In the genomic region with DNA sequence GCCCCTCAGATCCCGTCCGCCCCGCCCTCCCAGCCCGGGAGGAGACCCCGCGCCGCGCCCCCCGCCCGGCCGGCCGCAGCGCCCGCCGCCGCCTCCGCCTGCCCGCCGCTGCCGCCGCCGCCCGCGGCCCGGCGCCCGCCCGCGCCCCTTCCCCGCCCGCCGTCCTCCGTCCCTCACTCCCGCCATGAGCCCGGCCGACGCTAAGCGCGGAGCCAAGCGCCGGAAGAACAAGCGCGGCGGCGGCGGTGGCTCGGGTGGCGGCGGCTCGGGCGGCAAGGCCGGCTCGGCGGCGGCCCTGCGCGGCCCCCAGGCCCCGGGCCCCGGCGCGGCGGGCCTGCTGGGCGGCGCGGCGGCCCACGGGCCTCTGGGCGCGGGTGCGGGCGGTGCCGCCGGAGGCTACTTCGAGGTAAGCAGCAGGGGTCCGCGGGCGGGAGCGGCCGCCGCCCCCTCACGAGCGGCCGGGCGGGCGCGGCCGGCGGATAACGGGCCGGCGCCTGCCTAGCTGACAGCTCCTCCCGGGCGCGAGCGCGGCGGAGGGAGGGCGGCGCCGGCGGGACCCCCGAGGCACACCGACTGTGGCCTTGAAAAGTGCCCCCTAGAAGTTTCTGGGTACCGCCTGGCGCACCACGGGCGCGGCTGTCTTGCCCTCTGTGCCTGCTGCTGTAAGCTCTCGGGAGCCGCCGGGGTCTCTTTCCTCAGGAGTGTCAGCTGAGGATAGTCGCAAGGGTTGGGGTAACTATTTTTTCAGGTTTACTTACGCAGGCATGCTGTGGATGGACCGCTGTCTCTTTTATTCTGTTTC, we compare ENCODE assay signal across 8 mouse cellular contexts. TPM values are rescaled to one million over a fixed set of nuclear protein-coding genes. Genes with fewer than 3 reads are reported as not detected.
DNase-seq lines count a peak whose midpoint lies in the region; ATAC-seq and TF ChIP-seq lines count a peak whose summit lies in the region.

No protein-coding gene starts in this region.

- 0 out of 2 replicates have a peak, but pooled peaks cover 2% of the 10 kb centered on the region for H3K4me1 ChIP-seq in embryonic fibroblast, embryonic 13.5 days (ENCODE audit: control insufficient read depth, insufficient read depth, low read length)
- peaks cover 27% of the 10 kb centered on the region for H3K4me1 ChIP-seq in heart, embryonic 12.5 days (replicated peaks)
- peaks cover 40% of the 10 kb centered on the region for H3K4me1 ChIP-seq in liver, embryonic 15.5 days (replicated peaks)
- H3K4me1 ChIP-seq in neural tube, embryonic 14.5 days (ENCODE audit: control insufficient read depth, insufficient read depth, low read length): peaks cover 19% of the 10 kb centered on the region

- peaks cover 4% of the 10 kb centered on the region for H3K36me3 ChIP-seq in C2C12 (ENCODE audit: control insufficient read depth, insufficient read depth)
- H3K36me3 ChIP-seq in heart, embryonic 12.5 days: peaks cover 3% of the 10 kb centered on the region; the same call in 1 of the 2 replicates
- H3K36me3 ChIP-seq in liver, embryonic 15.5 days (replicated peaks): no peaks in the 10 kb centered on the region
- H3K36me3 ChIP-seq in neural tube, embryonic 14.5 days (ENCODE audit: control insufficient read depth, insufficient read depth, low read length): no peaks in the 10 kb centered on the region

- peak; percentile 20 for ATAC-seq in heart, embryonic 12.5 days (ENCODE audit: insufficient number of reproducible peaks, low FRiP score)
- ATAC-seq in liver, embryonic 15.5 days (ENCODE audit: insufficient read depth): peak; percentile 11
- ATAC-seq in neural tube, embryonic 14.5 days (ENCODE audit: low read depth): no peak

- no peaks in the 10 kb centered on the region for H3K9me3 ChIP-seq in heart, embryonic 12.5 days (replicated peaks)
- no peaks in the 10 kb centered on the region for H3K9me3 ChIP-seq in liver, embryonic 15.5 days (replicated peaks)
- H3K9me3 ChIP-seq in neural tube, embryonic 14.5 days (ENCODE audit: control insufficient read depth, low read length): no peaks in the 10 kb centered on the region

- 8% methylated on average over 77 of the region's 114 CpGs for WGBS in heart, embryonic 12.5 days
- WGBS in liver, embryonic 15.5 days (ENCODE audit: insufficient replicate concordance): under 1% methylated on average over 82 of the region's 114 CpGs
- under 1% methylated on average over 55 of the region's 114 CpGs for WGBS in neural tube, embryonic 14.5 days

- H3K27me3 ChIP-seq in C2C12 (ENCODE audit: control insufficient read depth, insufficient read depth, insufficient read length): no peaks in the 10 kb centered on the region
- no peaks in the 10 kb centered on the region for H3K27me3 ChIP-seq in heart, embryonic 12.5 days (replicated peaks)
- H3K27me3 ChIP-seq in liver, embryonic 15.5 days: no peaks in the 10 kb centered on the region
- no peaks in the 10 kb centered on the region for H3K27me3 ChIP-seq in neural tube, embryonic 14.5 days (ENCODE audit: control insufficient read depth, insufficient read depth, low read length)

- peak overlapping the region; percentile 76 for H3K4me3 ChIP-seq in C2C12 (ENCODE audit: insufficient read depth, poor library complexity, severe bottlenecking)
- H3K4me3 ChIP-seq in embryonic fibroblast, embryonic 13.5 days (ENCODE audit: insufficient read depth, low read length): peak overlapping the region; percentile 99
- peak overlapping the region; percentile 97 for H3K4me3 ChIP-seq in heart, embryonic 12.5 days
- peak overlapping the region; percentile 87 for H3K4me3 ChIP-seq in liver, embryonic 15.5 days (replicated peaks)
- peak overlapping the region; percentile 89 for H3K4me3 ChIP-seq in neural tube, embryonic 14.5 days (ENCODE audit: low read depth, low read length)

- peaks cover 52% of the 10 kb centered on the region for H3K79me2 ChIP-seq in C2C12 (ENCODE audit: control insufficient read depth, insufficient read depth)

- H3K27ac ChIP-seq in embryonic fibroblast, embryonic 13.5 days (ENCODE audit: insufficient read depth, low read length): no peak overlapping the region
- H3K27ac ChIP-seq in heart, embryonic 12.5 days (ENCODE audit: poor library complexity, severe bottlenecking): peak overlapping the region; percentile 78
- H3K27ac ChIP-seq in liver, embryonic 15.5 days (replicated peaks): peak overlapping the region; percentile 79
- H3K27ac ChIP-seq in neural tube, embryonic 14.5 days (ENCODE audit: low read depth, low read length): peak overlapping the region; percentile 78

- no peak for TF ChIP-seq CTCF in C2C12 (IDR thresholded peaks at IDR 0.05; ENCODE audit: control insufficient read depth, insufficient read depth, insufficient read length)
- no peak for TF ChIP-seq CTCF in embryonic fibroblast, embryonic 13.5 days (IDR thresholded peaks at IDR 0.05; ENCODE audit: borderline replicate concordance, insufficient read depth, low read length)

- peak overlapping the region; percentile 64 for H3ac ChIP-seq in C2C12 (ENCODE audit: control insufficient read depth, insufficient read length, low read depth)

- DNase-seq in adrenal gland, postnatal 25 days: peak; percentile 36
- DNase-seq in kidney, postnatal 10 days: peak; percentile 58
- peak; percentile 67 for DNase-seq in thymus, postnatal 14 days

- peak overlapping the region; percentile 98 for H3K9ac ChIP-seq in heart, embryonic 12.5 days
- H3K9ac ChIP-seq in liver, embryonic 15.5 days: peak overlapping the region; percentile 83
- H3K9ac ChIP-seq in neural tube, embryonic 14.5 days (replicated peaks; ENCODE audit: low read depth, low read length): peak overlapping the region; percentile 98

- H3K79me3 ChIP-seq in C2C12 (ENCODE audit: low read depth): peaks cover 48% of the 10 kb centered on the region

- H3K4me2 ChIP-seq in heart, embryonic 12.5 days: peak overlapping the region; percentile 89
- peak overlapping the region; percentile 82 for H3K4me2 ChIP-seq in liver, embryonic 15.5 days
- H3K4me2 ChIP-seq in neural tube, embryonic 14.5 days (ENCODE audit: low read depth, low read length): peak overlapping the region; percentile 74

- TF ChIP-seq POLR2A in embryonic fibroblast, embryonic 13.5 days (IDR thresholded peaks at IDR 0.05; ENCODE audit: low read depth, low read length): no peak

TF ChIP-seq in C2C12, 6 proteins besides CTCF, POLR2A, EP300 and RAD21:
- TF ChIP-seq USF1 (IDR thresholded peaks at IDR 0.05; ENCODE audit: low read depth) (no peak), MAX (IDR thresholded peaks at IDR 0.05) (no peak), FOSL1 (IDR thresholded peaks at IDR 0.05; ENCODE audit: insufficient read depth, low read length, poor library complexity, severe bottlenecking) (no peak), MYOD1 (IDR thresholded peaks at IDR 0.05; ENCODE audit: control insufficient read depth, insufficient read length, low read depth) (no peak), MYOG (IDR thresholded peaks at IDR 0.05; ENCODE audit: control insufficient read depth, extremely low read depth, insufficient read length) (no peak), CEBPB (IDR thresholded peaks at IDR 0.05; ENCODE audit: low read depth) (no peak)
TF ChIP-seq in C2C12: peak in this region for 0.

RNA-seq across cellular contexts. Expression of a gene that starts 0.5 kb away (rescaled TPM):
- 11.4 TPM for polyA plus RNA-seq in C2C12 (2012; fragmentation: generic; extraction: Trizol)
- 38.0 and 38.3 TPM in 2 replicates for total RNA-seq in adrenal gland, postnatal 25 days (2021)
- polyA plus RNA-seq in embryonic fibroblast, embryonic 13.5 days (2011; ENCODE audit: insufficient read length, low read depth, missing spikeins): 32.9 and 39.7 TPM in 2 replicates
- polyA plus RNA-seq in heart, embryonic 12.5 days (2016; fragmentation: Nextera tagmentation; extraction: Ambion mirVana): 7.8 and 8.5 TPM in 2 replicates
- polyA plus RNA-seq in liver, embryonic 15.5 days (2015; fragmentation: Nextera tagmentation; extraction: Ambion mirVana): 3.2 and 4.3 TPM in 2 replicates
- 20.5 and 24.1 TPM in 2 replicates for polyA plus RNA-seq in neural tube, embryonic 14.5 days (2014; fragmentation: Nextera tagmentation; extraction: Ambion mirVana)

RNA-seq across cellular contexts. Expression of a gene that starts 34.1 kb away (rescaled TPM):
- 67.1 TPM for polyA plus RNA-seq in C2C12 (2012; fragmentation: generic; extraction: Trizol)
- 92.9 and 94.1 TPM in 2 replicates for total RNA-seq in adrenal gland, postnatal 25 days (2021)
- polyA plus RNA-seq in embryonic fibroblast, embryonic 13.5 days (2011; ENCODE audit: insufficient read length, low read depth, missing spikeins): 166 and 167 TPM in 2 replicates
- polyA plus RNA-seq in heart, embryonic 12.5 days (2016; fragmentation: Nextera tagmentation; extraction: Ambion mirVana): 125 and 130 TPM in 2 replicates
- 69.8 and 71.7 TPM in 2 replicates for polyA plus RNA-seq in liver, embryonic 15.5 days (2015; fragmentation: Nextera tagmentation; extraction: Ambion mirVana)
- polyA plus RNA-seq in neural tube, embryonic 14.5 days (2014; fragmentation: Nextera tagmentation; extraction: Ambion mirVana): 142 and 146 TPM in 2 replicates
